Mouse (Mus musculus) erythroblast, adult 5-6 weeks (primary cell): ENCODE measurements around the gene Rnf227. TPM values are rescaled to one million over a fixed set of nuclear protein-coding genes. Genes with fewer than 3 reads are reported as not detected.

Source experiments
- ATAC-seq: replicated peaks from 2 replicates; pipeline ENCODE4 v1.8.0; 2016; ENCODE audit warnings: moderate number of reproducible peaks, mild to moderate bottlenecking, moderate TSS enrichment, inconsistent platforms; ENCODE audit not compliant: poor library complexity, low FRiP score, severe bottlenecking
- total RNA-seq, 2 experiments: library from RNA; stranded (forward) in 1 of 2; stranded (reverse) in 1 of 2; fragments of 150-400 nt in 1 of 2; fragments of 200-764, 138-1000 nt in 1 of 2; gene quantifications; 2 replicates each; pipeline versions ENCODE4 v1.2.3 to v1.2.4; 2015 to 2017; ENCODE audit warnings: low replicate concordance in 2 of 2

Gene Rnf227
- total RNA-seq, 2 experiments from 2014 or later, result 3.2 to 15.2 TPM

DNA sequence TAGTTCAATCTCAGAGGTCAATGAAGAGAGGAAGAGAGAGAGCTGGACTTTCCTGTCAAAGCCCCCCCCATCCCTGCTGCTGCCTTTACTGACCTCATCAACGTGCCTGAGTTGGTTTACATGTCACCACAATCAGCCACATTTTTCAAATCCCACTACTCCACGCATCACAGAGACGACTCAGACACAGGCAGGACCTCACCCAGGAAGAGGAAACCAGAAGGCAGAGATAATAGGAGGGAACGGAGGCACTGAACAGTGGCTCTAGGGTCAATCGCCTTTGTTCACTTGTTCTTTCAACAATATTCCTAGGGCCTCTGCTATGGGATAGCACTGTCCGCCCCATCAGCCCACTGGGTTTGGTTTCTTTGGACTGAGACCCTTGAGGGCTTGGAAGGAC is 12.6 kb upstream of the Rnf227 start:
- ATAC-seq, result no peak

DNA sequence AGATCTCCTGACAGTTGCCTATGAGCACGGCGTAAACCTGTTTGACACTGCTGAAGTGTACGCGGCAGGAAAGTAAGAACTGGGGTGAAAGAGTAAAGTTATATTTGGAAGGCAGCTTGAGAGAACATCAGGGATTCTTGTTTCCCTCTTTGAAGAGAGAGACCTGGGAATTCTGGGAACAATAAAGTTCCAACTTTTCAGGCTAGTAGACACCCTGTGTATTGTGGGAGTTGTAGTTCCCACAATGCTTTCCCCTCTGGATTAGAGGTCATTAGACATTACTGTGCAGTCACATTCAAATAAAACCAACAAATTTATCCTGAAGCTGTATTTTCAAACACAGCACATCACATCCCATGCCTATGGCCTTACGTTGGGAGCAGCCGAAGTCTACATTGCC is 11.7 kb upstream of the Rnf227 start:
- no peak for ATAC-seq

DNA sequence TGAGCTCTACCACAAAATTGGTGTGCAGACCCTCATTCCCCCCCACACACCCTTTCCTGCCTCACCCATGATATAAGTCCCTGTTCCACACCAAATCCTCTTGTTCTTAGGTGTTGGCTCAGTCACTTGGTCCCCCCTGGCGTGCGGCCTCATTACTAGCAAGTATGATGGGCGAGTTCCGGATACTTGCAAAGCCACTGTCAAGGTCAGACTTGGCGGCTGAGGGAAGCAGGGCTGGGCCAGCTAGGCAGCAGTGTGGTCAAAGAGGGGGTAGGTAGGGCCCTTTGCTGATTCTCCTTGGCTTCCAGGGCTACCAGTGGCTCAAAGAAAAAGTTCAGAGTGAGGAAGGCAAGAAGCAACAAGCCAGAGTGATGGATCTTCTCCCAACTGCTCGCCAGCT is 9.1 kb upstream of the Rnf227 start:
- ATAC-seq, result no peak

DNA sequence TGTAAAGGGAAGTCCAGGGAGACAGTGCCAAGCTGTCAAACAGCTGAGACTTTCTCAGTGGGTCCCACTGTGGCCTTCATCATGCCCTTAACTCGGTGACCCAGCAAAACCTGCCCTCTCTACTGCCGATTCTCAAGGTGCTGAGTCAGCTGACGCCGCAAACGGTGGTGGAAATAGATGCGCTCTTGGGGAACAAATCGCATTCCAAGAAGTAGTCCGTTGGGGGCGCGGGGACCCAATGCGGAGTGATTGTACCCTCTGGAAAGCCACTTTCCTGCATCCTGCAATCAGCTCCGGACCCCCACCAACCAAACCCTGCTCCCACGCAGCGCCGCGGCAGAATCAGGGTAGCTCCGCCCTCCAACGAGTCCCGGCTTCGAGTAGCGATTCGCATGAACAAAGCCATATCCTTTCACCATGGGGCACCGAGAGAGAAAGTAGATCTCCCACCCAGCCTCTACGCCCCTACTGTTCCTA is 8.3 kb upstream of the Rnf227 start:
- ATAC-seq, result peak; percentile 80

DNA sequence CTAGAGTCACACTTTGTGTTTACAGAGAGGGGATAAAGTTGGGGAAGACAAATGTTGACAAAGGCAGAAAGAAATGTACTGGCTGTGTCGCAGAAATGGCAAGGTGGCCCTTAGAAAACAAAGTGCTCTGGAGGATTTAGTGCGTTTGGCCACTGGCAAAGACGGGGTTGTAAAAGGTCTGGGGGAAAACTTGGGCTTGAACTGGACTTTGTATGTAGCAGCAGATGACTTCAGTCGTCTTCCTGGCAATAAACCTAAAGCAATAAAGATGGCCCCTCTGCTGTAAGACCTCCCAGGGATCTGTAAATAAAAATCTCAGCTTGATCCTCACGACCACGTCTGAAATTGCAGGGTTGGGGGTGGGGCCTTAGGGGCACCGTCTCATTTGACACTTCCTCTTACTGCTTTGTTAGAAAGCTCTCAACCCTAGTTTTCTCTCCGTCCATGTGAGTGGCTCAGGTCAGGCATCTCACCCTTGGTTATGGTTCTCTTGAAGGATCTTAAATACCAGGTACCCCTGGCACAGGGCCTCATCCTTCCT is 7.5 kb upstream of the Rnf227 start:
- ATAC-seq, result no peak

DNA sequence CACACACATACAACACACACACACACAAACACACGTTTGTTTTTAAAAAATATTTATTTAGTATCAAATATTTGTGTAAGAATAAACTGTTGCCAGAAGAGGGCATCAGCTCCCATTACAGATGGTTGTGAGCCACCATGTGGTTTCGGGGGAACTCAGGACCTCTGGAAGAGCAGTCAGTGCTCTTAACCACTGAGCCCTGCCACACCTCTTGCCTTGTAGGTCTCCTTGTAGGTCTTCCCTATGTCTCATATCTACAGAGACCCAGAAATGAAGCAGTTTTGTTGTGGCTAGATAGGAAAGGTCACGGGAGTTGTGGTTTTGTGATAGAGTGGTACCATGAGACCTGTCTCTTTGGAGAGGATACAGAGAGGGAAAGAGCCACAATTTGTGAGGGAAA is 6.3 kb upstream of the Rnf227 start:
- ATAC-seq, result no peak

DNA sequence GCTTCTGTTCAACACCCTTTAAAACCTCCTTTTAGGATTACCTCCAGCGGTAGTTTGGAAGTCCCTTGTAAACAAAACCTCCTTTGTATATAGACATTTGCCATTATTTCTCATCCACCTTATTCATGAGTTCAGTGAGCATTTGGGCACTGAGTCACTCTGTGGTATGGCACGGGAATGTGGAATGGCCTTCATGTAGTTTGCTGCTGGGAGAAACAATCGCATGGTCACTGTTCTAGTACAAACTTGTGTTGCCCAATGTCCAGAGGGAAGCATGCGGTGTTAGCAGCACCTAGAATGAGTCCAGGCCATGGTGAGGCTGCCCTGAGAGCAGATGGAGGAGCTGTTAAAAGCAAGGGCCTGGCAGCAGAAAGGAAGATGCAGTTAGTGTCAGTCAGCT is 5.5 kb upstream of the Rnf227 start:
- no peak for ATAC-seq

DNA sequence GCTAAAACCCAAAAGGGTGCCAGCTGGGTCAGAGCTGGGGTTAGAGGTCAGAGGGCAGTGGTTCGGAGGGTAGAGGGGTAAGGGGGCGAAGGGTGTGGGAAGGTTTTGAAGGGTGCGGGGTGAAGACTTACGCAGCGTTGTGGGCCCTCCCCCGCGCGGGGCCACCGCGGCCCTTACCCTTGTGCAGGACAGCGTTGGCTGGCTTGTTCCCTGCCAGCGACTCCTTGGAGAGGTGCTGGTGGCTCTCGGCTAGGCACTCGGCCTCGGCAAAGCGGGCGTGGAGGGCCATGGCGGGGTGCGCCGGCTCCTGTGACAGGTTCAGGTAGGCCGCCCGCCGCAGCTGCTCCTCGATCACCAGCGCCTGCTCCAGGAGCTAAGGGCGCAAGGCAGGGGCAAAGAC is 6.2 kb downstream of the Rnf227 start:
- no peak for ATAC-seq

DNA sequence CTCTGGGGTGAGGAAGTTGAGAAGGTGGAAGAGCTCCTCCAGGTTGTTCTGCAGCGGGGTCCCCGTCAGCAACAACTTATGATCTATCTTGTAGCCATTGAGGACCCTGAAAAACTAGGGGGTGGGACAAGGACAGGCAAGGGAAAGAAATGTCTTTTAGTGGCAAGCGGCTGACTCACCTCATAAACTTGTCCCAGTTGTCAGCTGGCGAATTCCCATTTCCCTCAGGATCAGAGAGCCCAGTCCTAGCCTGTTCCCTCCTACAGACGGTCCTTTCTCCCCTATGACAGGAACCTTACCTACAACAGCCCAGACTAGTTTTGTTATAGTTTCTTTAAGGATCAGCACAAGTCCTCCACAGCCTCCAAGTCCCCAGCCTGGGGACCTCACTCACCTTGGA is 16.3 kb downstream of the Rnf227 start:
- no peak for ATAC-seq

DNA sequence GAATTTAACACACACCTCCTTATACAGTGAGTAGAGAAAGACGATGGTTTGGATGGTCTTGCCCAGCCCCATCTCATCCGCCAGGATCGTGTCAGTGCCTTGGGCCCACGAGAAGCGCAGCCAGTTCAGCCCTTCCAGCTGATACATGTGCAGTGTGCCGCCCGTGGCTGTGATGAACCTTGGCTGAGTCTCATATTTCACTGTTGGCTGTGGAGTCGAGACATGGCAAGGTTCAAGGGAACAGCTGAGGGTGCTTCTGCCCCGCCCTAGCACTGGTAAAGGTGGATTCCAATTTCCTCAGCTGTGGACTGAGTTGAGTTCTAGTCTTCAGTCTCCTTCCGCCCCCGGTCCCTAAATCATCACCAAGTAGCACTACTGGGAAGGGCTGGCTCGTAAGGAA is 17.4 kb downstream of the Rnf227 start:
- no peak for ATAC-seq

DNA sequence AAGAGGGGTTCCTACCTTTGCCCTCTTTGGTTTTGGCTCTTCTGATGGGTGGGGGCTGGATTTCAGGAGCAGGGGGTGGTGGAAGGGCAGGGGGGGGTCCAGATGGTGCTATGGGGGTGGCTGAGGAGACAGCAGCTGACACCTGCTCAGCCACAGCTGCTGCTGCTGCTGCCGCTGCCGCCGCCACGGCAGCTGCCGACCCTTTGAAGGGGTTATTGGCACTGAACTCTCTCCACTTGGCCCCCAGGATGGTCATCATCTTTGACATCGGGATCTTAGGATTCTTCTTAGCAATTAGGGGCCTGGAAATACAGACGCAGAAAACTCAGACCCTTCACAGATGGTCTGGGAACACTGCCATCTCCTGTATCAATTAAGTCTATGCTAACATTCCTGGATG is 21.8 kb downstream of the Rnf227 start:
- no peak for ATAC-seq

DNA sequence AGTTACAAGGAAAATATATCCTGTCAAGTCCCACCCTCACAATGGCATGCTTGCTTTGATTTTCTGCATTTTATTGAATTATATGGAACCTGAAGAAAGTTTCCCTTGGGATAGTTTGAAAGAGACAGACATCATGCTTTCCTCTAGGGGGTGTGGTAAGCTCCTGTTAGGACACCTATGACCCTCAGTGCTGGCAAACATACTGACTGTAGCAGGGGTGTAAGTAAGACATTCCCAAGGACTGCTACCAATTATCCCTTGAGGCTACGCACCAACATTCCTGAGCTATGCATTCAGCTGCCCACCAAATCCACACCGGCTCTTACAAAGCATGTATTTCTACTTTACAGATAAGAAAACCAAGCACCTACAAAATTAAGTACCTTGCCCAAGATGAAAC is 22.2 kb downstream of the Rnf227 start:
- ATAC-seq, result no peak

DNA sequence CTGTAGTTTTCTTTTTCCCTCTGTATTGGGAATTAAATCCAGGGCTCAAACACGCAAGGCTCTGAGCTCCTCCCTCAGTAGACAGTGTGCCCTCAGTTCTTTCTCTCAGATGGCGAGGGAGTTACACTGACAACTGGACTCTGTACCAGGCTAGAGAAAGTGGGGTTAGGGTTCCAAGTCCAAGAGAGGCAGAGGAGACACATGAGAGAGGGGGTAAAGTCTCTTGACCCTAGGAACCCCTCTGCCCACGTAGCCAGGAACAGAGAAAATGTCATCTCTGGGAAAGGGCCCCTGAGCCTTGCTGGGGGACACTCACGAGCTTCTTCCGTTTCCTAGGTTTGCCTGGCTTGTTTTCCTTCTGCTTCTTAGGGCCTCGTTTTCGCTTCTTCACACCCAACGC is 24.1 kb downstream of the Rnf227 start:
- ATAC-seq, result no peak

DNA sequence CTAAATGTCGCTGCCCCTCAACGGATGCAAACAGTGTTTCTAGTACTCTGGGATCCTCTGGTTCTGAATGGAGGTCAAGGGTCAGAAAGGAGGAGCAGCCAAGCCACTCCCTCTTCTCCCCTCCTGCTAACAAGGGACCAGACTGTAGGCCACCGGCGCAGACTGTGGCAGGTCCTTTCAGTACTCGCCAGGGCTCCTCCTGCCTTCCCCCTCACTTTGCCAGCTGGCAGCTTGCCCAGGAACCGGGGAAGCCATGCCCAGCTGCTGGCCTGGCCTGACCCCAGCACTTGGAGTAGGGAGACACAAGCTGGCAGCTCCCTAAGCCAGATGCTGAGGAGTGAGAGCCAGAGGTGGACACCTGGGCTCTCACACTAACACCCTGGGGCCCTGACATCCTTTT is 24.6 kb downstream of the Rnf227 start:
- ATAC-seq, result no peak

DNA sequence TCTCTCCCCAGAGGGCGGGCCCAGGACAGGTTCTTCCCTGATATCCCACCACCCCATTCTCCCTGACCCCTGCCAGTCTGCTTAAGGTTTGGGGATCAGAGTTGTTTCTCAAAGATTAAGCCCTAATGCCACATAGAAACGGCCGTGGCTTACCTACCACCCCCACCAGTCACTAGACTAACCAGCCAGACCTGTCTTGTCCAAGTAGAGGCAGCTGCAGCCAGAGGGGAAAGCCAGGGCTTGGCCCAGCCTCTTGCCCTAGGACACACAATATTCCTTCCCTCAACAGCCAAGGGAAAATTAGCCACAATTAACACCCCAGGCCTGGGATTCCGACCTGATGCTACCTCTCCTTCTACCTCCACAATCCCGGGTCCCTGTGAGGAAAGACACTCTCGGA is 25.5 kb downstream of the Rnf227 start:
- no peak for ATAC-seq

DNA sequence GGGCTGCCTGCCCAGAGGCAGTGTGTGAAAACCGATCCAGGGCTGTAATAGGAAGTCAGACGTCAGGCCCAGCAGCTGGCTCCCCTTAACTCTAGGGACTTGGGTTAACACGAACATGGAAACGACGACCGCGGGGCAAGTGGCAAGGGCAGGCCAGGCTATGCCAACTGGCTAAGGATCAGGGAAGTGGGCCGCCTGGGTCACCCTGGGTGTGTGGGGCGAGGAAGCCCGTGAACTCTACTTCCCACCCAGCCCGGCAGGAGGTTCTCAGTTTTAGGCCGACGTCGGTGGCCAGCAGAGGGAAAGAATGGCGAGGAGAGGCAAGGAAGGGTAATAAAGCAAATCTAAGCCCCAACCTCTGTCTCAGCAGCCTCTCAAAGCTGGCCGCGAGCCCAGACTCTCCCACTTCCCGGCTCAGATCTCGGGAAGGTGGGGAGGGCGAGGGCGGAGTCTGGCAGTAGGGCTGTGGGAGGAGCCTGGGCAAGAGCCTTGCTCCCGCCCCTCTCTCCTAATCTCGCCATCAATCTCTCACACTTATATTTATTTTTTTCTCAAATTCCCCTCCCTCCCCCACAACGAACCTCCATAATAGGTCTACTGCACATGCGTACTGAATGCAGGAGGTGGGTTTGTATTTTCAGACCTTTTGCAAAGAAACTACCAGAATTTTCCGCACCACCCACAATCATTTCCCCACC is 26.0 kb downstream of the Rnf227 start:
- ATAC-seq, result peak; percentile 65

DNA sequence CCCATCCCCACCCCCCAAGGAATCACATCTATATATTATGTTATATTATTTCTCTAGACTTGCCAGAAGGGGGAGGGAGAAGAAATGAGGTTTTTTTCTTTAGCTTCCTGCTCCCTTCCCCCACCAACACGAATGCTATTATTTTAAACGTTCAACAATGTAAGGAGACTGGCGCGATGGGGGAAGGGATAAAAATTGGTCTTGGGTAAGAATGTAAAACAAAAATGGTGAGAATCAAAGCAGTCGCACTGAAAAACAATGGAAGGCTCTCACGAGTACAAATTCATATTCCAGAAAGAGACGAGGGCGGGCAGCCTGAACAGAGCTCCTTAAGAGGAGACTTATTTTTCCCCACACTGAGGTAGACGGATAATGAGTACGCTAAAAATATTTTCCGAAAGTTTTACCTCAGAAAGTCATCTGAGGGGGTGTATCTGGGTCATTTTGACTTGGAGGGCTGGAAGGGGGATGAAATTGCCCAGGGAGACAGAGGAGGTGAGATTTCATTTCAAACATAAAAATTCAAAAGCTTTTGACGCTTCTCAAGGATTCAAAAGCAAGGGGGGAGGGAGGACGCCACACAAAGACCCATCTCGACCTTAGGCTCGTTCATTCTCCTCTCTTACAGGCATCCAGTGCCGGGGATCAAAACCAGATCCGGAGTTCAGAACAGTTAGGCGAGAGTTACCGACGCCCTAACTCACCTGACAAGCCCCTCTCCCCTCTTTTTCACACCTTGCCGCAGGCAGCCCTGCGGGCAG is 26.8 kb downstream of the Rnf227 start:
- ATAC-seq, result no peak

DNA sequence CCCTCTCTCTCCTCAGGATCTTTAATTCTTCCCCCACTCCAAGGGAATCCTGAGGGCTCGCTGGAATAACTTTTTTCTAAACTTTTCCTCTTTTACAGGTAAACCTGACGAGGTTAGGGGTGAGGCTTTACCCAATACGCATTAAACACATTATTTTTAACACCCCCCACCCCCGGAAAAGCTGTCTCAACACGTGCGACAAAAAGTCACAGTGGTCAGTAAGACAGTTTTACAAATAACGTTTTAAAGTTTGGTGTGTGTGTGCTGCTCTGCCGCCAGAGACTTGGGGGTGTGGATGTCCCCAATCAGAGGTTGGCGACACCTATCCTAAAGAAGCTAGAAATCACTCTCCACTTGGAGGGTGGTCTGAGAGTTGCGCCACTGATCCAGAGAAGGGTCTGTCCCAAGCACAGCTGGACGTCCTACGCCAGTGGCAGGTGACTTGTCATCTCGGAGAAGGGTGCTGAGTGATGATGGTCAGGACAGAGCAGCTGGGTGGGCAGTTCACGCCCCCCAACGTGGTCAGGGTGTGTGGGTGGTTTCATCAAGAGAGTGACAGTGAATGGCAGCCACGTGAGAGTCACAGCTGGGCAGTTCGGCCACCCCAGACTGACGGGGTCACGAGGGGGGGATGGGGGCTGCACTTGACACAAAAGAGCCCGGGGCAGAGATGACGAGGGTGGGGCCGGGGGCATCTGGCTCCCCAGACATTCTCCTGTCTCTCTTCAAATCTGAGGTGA is 27.5 kb downstream of the Rnf227 start:
- no peak for ATAC-seq

DNA sequence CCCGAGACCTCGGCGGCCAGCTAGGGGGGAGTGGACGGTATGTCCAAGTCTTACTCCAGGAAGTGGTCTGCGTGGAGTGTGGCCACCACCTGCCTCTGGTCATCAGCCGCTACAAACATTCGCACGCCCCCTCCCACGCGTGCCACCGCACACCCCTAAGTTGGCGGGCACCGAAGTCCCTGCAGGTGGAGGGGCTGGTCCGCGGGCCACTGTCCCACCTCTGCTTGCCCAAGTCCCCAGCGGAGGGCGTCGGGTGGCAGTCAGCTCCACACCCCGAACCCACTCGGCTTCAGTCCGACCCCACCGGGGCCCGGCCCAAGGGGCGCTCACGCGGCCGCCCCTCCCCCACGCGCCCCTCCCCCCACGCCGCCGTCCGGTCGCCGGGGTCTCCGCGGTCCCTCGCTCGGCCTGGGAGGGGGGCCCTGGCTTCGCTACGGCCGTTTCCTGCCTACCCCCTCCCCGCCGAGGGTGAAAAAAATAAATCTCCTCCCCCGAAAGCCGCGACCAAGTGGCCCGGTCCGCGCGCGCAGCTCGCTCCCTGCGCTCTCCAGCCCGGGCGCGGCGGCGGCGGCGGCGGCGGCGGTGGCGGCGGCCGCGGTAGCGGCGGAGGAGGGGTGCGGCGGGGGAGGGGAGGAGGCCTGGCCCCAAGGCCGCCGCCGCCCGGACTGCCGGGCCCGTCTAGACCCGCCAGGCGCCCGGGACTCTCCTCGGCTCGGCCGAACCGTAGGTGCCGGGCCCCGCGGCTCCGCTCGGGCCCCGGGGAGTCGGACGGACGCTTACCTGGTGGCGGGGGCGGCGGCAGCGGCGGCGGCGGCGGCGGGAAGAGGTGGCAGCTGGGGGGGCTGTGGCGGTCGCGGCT is 28.3 kb downstream of the Rnf227 start:
- no peak for ATAC-seq
